Mouse (Mus musculus) retina, postnatal 7 days (tissue): ENCODE data around the gene Nfasc.
A peak's percentile ranks its signal among the peaks of the same experiment; 100 is the strongest.

Source experiments
- DNase-seq: peaks from one replicate; pipeline ENCODE4 v3.0.0-alpha.2; 2012; ENCODE audit warnings: low read depth, low spot score

The Nfasc gene

DNA sequence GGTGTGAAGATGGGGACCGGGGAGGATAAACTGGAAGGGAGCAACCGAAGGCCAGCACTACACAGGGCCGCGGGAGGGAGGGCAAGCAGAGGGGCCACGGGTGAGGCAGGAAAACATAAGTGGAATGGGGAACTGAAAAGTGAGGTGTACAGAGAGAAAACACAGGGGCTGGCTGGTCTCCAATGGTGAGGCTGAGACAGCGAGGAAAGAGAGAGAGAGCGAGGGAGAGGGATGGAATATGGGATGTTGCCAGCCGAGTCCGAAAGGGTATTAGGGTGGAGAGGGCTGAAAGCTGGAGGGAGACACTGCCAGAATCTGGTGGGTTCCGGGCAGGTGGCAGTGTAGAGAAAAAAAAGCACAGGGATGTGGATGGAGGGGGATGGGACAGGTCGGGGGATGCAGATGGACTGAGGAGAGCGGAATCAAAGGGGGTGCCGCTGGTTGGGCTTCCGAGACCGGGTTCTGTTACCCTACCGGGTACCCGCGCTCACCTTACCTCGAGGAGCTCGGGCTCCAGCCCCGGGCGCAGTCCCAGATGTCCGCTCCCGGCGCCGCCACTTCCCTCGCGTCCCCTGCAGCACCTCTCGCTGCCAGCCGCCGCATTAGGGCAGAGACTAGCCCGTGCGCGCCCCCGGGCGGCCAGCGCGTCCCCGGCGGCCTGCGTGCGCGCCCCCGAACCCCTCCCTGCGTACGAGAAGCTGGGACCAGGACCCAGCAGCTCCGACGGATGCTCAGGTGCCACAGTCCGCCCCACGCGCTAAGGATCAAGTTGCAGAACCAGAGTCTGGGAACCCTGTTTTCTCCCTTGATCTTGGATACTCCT is at the start of gene Nfasc:
Nfasc (minus strand) TSS at position 623 of the 823 bp plus-strand sequence.
- DNase-seq, result peak; percentile 78

DNA sequence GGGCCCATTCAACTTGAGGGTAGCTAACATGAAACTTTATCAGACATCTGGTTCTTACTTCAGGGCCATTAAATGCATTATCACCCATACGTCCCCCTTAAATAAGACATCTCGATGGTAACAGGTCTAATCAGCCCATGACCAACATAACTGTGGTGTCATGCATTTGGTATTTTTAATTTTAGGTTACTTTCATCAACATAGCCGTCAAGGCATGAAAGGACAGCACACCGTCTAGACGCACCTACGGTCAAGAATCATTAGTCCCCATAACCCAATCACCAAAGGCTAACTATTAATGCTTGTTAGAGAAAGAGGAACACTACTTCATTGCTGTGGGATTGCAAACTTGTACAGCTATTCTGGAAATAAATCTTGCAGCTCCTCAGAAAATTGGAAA is 49.5 kb upstream of the Nfasc start:
- no peak for DNase-seq

DNA sequence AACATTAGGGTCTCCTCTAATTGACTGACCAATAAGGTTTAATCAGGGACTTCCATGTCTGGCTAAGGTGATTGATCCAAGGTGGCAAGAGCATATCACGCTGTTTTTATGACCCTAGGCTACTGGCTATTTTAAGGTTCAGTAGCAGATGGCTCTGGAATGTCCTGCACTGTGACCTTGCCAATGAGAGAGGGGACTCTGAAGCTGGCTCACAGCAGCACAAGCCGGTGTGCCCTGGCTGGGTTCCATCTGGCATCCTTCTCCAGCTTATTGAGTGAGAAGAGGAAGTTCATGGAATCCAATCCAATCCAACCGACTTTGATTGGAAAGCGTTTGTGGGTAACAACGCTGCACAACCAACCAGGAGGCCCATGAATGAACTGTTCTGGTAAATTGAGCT is 45.3 kb upstream of the Nfasc start:
- DNase-seq, result no peak

DNA sequence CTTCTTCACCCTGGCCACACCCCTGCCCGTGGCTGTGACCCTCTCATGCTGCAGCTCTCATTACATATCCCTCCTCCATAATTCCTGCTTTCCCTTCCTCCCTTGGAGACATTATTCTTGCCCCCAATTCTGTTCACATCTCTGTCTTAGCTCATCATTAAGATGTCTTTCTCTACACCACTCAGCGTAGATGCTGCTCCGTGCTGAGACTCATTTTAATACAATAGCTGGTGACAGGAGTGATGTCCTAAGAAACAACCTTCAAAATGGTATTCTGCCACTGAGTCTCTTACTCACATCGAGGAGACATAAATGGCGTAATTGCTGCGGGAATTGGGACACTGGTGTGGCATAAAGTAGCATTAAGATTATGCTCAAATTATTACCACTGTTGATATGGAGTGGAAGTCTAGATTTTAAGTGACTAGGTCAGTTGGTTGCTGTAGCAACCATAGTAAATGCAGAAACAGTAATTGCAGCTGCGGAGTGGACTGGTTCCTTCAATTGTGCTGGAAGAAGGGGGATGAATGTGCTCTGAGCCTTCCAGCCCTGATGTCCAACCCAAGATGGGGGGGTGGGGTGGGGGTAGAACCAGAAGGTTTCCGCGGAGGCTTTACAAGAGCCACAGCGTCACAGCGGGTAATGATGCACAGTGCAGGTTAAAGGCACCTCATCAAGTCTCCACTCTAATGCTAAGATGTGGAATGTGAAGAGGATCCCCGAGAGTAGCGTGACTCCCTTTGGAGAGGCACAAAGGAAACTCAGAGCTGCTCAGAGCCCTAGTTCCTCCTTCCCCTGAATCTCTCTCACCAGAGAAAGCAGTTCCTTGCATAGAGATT is 40.2 kb upstream of the Nfasc start:
- no peak for DNase-seq

DNA sequence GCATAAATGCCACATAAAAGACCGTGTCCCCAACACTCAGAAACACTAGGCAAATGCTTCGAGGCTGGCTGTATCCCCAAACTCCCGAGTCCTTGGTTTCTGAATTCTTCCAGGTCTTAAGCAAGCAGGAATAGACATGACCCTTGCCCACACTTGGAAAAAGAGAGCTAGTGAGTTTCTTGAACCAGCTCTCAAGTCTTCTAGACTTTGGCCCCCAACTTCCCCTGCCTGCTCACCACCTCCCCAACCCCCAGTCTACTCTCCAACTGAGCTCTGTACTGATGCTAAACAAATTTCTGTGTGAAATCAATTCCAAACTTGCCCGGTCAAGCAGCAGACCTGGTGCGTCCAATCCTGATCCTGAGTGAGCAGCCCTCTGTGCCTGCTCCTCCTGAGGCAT is 39.4 kb upstream of the Nfasc start:
- DNase-seq, result no peak

DNA sequence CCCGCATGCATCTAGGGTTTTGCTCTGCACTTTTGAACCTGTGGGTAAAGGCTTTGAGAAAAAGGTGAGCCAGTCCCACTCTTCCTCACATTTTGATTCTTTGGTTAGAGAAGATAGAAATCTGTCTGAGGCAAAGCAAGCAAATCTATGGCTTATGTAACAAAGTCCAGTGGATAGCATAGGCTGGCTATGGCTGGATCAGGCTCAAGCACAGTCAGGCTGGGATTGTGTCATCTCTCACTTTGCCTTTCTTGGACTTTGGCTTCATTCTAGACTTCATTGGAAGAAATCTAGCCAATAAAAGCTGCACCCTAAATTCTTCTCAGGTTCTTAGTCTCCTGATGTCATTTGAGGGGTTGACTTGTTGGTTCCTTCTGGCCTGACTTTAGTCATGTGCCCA is 38.7 kb upstream of the Nfasc start:
- DNase-seq, result no peak

DNA sequence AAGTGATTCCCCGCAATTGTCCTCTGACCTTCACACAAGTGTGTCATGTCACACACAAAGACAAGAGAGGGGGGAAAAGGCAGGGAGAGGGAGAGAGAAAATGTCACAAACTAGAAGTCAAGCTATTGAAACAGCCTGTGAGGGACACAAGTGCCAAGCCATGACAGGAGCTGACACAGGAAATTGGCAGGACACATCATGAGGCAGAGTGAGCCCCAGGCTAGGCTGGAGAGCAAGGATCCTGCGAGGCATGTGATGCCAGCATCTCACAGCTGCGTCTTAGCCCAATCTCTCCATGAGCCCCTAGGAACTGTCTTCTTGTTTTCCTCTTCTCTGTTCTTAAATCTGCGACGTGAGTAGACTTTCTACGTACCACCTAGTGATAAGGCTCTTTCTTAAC is 33.4 kb upstream of the Nfasc start:
- DNase-seq, result no peak

DNA sequence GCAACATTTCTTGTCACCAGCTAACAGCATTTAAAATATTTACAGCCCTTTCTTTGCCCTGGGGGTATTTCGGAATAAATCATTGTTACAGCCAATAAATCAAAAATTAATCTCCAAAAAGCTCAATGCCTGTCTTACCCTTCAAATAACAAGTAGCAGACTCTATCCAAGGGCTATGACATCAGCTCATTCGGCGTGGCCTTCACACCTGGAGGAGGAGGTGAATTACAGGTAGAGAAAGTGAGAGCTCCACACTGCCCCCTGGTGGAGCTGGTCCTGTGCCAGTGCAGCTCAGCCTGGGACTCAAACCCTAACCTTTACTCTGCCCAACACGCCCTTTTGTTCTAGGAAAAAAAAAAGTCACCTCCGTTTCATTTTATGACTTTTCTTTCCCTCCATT is 29.8 kb upstream of the Nfasc start:
- DNase-seq, result peak; percentile 24

DNA sequence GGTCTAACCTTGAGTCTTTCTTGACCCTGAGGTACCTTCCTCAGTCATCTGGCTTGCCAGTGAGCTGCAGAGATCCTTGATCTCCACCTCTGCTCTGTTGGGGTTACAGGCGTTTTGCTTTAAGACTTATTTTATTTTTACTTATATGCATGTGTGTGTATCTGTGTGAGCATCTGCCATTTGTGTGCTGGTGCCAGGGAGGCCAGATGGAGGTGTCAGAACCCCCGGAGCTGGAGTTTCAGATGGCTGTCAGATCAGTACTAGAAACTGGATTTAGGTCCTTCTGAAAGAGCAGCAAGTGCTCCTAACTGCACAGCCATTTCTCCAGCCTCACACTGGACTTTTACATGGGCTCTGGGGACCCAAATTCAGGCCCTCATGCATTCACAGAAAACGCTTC is 28.0 kb upstream of the Nfasc start:
- DNase-seq, result no peak

DNA sequence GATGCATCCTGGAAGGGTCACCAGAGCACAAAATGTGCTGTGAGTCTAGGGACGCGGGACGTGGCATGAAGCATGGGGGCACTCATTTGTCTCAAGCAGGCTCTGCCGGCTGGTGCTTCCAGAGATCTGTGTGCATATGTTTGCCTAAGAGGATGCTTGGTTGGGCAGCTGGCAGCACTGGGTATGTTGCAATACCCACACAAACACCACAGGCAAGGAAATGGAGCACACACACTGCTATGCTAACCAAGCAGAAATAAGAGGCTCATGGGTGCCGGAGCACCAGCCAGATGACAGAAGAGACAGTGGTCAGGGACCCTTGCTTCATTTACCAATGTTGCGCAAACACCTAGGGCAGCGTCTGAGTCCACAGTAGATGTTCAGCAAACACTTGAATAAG is 25.8 kb upstream of the Nfasc start:
- DNase-seq, result no peak

DNA sequence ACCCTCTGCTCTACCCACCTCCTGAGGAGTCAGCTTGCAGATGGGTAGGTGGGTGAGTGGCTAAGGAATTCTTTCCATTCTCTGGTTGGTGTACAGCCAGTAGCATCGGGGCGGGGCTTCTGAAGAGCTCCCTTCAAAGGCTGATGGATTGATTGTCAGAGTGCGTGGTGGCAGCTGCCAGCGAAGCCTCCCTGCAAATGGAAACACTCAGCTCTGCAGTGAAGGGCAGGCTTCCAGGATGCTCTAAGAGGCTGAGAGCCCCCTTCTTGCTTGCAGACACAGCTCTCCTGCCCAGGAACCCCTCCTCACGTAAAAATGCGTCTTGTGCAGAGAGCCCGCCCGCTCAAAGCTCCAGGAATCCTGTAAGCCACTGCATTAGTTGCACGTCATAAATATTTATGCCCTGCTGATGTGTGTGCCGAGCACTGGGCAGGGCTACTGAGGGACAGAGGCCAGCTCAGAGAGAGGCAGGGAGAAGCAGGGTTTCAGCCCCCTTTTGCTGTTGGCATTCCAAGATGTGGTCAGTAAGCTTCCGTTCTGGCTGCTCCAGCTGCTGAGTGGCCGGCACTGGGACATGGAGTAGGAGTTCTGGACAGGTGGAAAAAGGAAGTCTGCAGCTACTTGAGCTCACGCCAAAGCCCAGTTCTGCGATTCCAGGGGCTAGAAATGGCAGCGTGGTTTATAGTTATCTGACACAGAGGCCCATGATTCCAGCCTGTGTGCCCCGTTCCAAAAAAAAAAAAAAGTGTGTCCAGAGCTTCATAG is 24.5 kb upstream of the Nfasc start:
- no peak for DNase-seq

DNA sequence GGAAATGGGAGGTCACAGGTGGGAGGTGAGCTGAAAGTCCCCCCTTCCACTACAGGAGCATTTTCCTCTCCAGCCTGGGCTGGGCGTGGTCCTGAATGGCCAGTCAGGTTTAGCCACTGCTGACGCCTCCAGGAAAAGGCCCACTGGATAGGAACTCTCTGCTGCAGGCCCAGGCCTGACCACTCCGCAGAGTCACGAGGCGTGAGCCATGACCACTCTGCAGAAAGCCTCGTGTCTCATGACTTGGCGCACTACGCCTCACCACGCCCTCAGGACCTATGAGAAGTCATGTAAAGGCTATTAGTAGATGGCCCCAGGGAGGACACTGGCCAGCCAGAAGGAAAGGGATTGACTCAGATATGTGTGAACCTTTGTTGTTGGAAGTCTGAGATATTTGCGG is 23.6 kb upstream of the Nfasc start:
- DNase-seq, result no peak

DNA sequence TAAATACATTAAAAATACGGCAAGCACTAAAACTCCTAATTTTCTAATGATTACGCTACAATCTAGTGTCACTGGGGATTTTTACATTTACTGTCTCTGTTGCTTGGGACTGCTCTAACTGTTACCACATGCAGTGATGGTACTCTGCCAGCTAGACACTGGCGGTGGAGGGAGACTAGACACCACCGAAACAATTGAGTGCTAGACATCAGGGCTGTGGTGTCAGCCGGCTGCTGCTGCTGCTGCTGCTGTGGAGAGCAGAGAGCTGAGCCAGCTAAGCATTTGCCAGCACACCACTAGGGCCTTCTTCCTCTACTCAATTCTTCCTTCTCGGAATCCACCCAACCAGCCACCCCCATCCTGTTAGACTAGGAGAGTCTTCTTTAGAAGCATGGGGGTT is 17.8 kb upstream of the Nfasc start:
- DNase-seq, result no peak

DNA sequence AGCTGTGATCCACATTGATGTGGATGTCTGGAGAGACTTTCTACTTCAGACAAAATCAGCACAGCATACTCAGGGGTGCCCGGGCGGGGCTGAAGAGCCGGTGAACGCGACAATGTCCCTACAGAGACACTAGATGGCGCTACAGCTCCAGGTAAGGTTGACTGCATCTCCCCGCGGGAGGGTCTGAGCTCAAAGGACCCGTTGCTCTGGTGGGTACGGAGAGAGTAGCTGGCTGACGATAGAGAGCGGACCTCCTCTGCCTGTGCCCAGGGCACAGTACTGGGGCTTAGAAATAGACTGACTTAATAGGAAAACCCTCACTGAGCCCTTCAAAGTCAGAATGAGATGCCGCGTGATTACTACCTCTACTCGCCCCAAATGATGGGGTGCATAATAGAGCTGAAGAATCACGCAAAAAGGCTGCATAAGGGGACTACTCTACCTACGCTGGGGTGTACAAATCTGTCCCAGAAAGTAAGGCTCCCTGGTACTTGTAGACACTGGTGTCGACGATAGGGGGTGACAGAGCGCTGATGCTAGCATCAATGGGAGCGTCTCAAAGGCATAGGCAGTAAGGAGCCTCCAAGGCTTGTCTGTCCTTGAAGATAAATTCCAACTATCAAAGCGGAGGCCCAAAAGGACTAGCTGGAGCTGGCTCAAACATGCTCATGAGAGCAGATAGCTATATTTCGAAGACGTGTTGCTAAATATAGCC is 17.2 kb upstream of the Nfasc start:
- DNase-seq, result peak; percentile 68

DNA sequence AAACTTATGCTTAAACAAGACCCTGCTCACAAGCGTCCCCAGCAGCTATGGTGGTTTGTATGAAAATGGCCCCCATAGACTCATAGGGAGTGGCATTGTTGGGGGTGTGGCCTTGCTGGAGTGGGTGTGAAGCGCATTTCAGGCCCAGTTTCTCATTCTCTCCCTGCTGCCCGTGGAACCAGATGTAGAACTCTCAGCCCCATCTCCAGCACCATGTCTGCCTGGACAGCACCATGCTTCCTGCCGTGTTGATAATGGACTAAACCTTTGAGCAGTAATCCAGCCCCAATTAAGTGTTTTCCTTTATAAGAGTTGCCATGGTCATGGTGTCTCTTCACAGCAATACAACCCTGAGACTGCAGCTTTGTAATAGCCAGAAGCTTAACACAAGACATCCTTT is 13.6 kb upstream of the Nfasc start:
- DNase-seq, result no peak

DNA sequence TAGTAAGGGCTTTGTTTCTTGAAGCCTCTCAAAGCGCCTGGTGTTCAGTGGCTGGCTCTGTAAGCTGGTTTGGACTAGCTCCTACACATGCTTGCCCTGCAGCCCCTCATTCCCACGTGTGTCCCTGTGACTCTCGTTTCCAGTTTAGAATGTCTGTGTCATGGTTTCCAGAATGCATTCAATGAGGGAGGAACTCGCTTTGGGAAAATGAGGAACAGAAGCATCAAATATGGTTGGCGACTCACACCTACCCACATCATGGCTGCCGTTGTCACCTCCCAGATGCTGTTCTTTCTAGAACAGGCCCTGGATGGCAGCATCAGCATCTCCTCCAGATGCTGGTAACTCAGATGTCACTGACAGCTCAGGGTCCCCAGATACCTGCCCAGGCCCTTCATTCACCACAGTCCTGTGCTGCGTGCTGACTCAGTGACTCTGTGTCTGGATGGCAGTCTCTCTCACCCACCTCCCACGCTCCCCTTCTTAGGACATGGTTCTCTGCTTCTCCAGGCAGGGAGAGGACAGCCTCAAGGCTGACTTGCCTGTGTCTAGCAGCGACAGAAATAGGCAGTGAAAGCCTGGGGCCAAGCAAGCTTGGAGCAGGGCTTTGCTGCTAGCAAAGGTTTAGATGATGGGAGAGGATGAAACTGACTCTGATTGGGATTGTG is 7.8 kb upstream of the Nfasc start:
- no peak for DNase-seq

DNA sequence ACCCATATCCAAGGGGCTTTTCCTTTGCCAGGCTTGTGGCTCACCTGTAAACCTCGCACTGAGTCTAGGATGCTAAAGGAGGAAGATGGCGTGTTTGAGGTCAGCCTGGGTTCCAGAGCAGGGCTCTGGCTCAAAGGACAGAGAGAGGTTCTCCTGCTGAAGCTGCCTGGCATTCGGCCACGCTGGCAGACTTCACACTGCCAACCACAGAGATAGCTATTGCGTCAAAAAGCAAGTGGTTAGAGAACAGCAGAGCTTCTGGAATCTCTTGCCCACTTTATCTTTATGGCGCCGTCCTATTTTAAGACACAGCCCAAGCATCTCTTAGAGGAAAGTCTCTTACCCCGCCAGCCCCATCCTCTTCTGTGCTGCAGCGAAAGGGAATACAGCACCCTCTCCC is 4.7 kb upstream of the Nfasc start:
- no peak for DNase-seq

DNA sequence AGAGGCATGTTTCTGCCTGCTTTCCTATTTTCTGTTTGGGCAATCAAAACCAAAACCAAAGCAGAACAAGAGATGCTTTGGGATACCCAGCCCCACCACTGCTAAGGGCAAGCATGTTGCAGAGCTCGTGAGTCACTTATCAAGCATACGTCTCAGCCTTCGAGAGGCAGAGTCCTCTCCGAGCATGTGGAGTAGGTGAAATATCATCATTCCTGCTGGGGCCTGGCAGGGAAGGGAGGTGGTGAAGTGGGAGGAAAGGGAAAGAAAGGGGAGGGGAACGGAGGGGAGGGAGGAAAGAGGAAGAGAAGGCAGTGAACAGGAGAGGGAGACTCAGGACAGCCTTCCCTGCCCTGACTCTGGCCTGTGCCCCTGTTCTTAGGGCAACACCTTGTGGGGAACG is 4.0 kb upstream of the Nfasc start:
- no peak for DNase-seq

DNA sequence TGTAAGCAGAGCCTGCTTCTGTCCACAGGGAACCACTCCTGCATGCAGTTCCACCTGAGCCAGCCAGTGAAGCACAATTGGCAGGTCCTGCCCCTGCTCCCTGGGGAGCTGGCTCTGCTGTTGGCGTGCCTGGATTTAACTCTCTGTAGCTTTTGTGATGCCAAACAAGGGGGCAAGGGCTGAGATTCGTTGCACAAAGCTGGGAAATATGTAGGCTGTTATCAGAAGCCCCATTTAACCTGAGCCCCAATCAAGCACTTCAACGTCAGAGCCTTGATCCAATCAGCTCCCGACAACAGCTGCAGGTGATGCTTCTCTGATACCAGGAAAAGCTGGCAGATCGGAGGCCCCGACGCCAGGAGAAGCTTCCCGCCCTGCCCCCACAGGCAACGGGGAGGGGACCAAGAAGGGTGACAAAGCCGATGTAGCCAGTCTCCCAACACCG is 2.5 kb downstream of the Nfasc start:
- DNase-seq, result no peak

DNA sequence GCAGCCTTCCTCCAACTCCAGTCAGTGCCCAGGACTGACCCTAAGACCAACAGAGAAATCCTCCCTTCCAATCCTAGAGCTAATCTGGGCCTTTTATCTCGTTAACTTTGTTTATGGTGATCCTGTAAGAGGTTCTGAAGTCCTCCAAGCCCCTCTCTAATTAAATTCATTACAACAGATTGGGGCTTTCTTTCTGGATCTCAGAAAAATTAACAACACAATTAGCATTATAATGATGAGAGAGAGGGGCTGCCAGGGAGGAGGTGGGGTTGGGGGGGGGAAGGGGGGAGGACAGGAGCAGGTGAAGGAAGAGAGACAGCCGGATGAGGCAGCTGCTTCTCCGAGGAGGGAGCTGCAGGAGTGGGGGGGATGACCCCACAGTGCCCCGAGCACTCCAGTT is 5.4 kb downstream of the Nfasc start:
- no peak for DNase-seq

DNA sequence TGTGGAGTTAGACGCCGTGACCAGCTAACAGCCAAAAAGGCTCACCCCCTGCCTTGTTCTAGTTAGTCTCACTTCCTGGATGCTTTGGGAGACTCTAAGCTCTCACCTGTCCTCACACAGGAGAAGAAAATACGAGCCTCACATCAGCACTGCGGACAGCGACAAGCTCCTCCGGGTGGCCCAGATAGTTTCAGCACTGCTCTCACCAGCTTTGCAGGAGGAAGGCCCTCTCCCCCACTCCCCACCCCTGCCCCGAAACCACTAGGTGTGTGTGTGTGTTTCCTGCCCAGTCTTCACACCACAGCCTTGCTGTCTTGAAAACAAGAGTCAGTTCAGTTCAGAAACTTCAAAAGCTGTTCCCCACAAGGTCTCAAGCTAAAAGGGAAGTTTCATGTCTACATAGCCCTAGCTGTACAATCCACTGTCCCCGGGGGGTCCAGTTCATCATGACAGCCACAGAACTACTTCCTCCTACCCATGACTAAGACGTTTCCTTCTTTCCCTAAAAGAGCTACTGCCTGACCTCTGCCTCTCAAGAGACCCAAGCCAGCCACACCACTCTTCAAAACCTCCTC is 7.6 kb downstream of the Nfasc start:
- DNase-seq, result no peak
